Mouse (Mus musculus) stomach, embryonic 14.5 days (tissue): ENCODE data around the gene Nudt14. TPM values are rescaled to one million over a fixed set of nuclear protein-coding genes. Genes with fewer than 3 reads are reported as not detected.

Experiments used
- ATAC-seq: fragments of 200-750 bp; cut with Nextera tagmentation; 2 replicates; pipeline ENCODE4 v1.8.0; 2017; ENCODE audit warnings: low read depth, moderate TSS enrichment; ENCODE audit not compliant: insufficient number of reproducible peaks, insufficient read depth, low FRiP score
- H3K27ac ChIP-seq: fragments of 300-500 bp; sonication (generic); 2 replicates; pipeline ENCODE4 v1.5.1; 2014; ENCODE audit warnings: mild to moderate bottlenecking, low read length, moderate library complexity, mixed read lengths
- H3K27me3 ChIP-seq: fragments of 300-500 bp; sonication (generic); 2 replicates; pipeline ENCODE4 v1.6.1; 2014; ENCODE audit warnings: low read length, control low read depth, mixed read lengths; ENCODE audit not compliant: control insufficient read depth, insufficient read depth
- H3K36me3 ChIP-seq: fragments of 300-500 bp; sonication (generic); 2 replicates; pipeline ENCODE4 v1.6.1; 2014; ENCODE audit warnings: mild to moderate bottlenecking, control low read depth, low read length, moderate library complexity, mixed read lengths; ENCODE audit not compliant: control insufficient read depth, insufficient read depth
- H3K4me1 ChIP-seq: fragments of 300-500 bp; sonication (generic); 2 replicates; pipeline ENCODE4 v1.6.1; 2014; ENCODE audit warnings: low read length, control low read depth, mixed read lengths; ENCODE audit not compliant: control insufficient read depth, insufficient read depth
- H3K4me2 ChIP-seq: fragments of 300-500 bp; sonication (generic); replicated peaks from 2 replicates; pipeline ENCODE4 v1.6.1; 2014; ENCODE audit warnings: low read depth, low read length, control low read depth
- H3K4me3 ChIP-seq: fragments of 300-500 bp; sonication (generic); 2 replicates; pipeline ENCODE4 v1.5.1; 2014; ENCODE audit warnings: low read depth, low read length, control low read depth
- H3K9ac ChIP-seq: fragments of 300-500 bp; sonication (generic); replicated peaks from 2 replicates; pipeline ENCODE4 v1.6.1; 2014; ENCODE audit warnings: low read depth, mild to moderate bottlenecking, control low read depth, low read length, moderate library complexity, mixed read lengths
- H3K9me3 ChIP-seq: fragments of 300-500 bp; sonication (generic); 2 replicates; pipeline ENCODE4 v1.6.1; 2016; ENCODE audit warnings: low read depth, low read length, control low read depth; ENCODE audit not compliant: control insufficient read depth
- WGBS: fragments of 180-500 bp; shearing (Covaris S2); extraction: QIAGEN DNeasy Blood & Tissue Kit; methylation state at CpG from one replicate; pipeline ENCODE4 v1.1.7; 2014; 5-methylcytosine and 5-hydroxymethylcytosine counted together
- polyA plus RNA-seq: library from polyadenylated mRNA; unstranded; fragments of >200 nt; fragmentation: Nextera tagmentation; extraction: Ambion mirVana; gene quantifications from 2 replicates; pipeline ENCODE4 v1.2.1, GENCODE M21; 2014

The Nudt14 gene
- polyA plus RNA-seq, 1 experiment from 2014 or later = 125 TPM

DNA sequence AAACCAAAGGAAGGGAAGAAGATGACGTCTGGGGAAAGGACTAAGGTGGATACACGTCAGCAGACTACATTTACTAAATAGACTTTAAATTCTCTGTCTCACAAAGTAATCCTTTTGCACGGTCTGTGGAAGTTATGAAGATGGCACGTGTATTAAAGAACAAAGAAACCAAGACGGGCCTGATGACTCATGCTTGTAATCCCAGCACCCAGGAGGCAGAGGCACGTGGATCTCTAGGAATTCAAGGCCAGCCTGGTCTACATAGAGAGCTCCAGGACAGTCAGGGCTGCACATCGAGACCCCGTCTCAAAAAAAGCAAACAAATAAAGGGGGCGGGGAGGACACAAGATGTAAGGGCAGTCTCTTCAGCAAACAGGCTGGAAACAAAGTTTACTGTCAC, 32.8 kb upstream of the Nudt14 start:
- H3K27me3 ChIP-seq = no peaks in the 10 kb centered on the region
- no peak overlapping the region for H3K9ac ChIP-seq
- no peak for ATAC-seq
- peaks cover 60% of the 10 kb centered on the region for H3K36me3 ChIP-seq
- no peak overlapping the region for H3K4me2 ChIP-seq
- H3K4me1 ChIP-seq = peaks cover 8% of the 10 kb centered on the region; the same call in 1 of the 2 replicates
- no peak overlapping the region for H3K4me3 ChIP-seq
- no peaks in the 10 kb centered on the region for H3K9me3 ChIP-seq
- H3K27ac ChIP-seq = no peak overlapping the region
- 89% methylated on average over 9 of the region's 9 CpGs for WGBS

DNA sequence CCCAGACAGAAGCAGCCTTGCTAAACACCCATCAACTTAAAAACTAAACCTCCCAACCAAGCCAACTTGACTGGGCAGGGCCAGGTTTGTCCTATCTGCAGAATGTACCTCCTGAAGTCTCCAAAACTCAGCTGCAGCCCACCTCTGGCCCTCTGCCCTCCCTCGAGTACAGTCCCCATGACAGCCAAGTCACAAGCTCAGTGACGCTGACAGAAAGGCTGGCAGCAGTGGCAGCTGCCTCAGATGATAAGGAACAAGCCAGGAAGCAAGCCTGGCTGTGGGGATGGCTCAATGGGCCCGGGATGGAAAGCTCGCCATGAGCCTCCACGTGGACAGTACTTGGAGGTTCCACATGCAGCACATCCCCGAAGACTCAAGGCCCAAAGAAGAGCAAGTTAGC, 27.7 kb upstream of the Nudt14 start:
- no peaks in the 10 kb centered on the region for H3K4me1 ChIP-seq
- no peak overlapping the region for H3K27ac ChIP-seq
- H3K9ac ChIP-seq = no peak overlapping the region
- no peak overlapping the region for H3K4me2 ChIP-seq
- ATAC-seq = no peak
- 96% methylated on average over 6 of the region's 6 CpGs for WGBS
- H3K4me3 ChIP-seq = no peak overlapping the region
- peaks cover 88% of the 10 kb centered on the region for H3K36me3 ChIP-seq
- no peaks in the 10 kb centered on the region for H3K9me3 ChIP-seq
- H3K27me3 ChIP-seq = no peaks in the 10 kb centered on the region

DNA sequence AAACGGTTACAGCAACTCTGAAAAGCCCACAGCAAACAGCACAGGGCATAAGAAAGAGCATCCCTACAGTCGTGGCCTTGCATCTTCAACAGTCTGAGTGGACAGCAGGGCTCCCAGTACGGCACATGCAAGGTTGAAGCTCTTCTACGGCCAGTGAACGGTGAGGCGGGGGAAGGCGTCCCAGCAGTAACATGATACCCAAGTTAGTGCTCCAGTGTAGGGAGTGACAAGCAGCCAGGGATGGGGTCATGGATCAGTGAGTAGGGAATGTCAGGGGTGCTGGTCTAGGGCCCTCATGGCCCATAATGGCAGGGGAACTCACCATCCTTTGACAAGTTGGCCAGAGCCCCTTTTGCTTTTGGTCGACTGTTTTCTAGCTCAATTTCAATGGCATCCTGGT, 27.0 kb upstream of the Nudt14 start:
- H3K36me3 ChIP-seq = peaks cover 91% of the 10 kb centered on the region
- no peaks in the 10 kb centered on the region for H3K4me1 ChIP-seq
- ATAC-seq = no peak
- H3K9ac ChIP-seq = no peak overlapping the region
- H3K4me2 ChIP-seq = no peak overlapping the region
- no peaks in the 10 kb centered on the region for H3K9me3 ChIP-seq
- H3K27ac ChIP-seq = no peak overlapping the region
- H3K27me3 ChIP-seq = no peaks in the 10 kb centered on the region
- WGBS = 68% methylated on average over 8 of the region's 8 CpGs
- H3K4me3 ChIP-seq = no peak overlapping the region

DNA sequence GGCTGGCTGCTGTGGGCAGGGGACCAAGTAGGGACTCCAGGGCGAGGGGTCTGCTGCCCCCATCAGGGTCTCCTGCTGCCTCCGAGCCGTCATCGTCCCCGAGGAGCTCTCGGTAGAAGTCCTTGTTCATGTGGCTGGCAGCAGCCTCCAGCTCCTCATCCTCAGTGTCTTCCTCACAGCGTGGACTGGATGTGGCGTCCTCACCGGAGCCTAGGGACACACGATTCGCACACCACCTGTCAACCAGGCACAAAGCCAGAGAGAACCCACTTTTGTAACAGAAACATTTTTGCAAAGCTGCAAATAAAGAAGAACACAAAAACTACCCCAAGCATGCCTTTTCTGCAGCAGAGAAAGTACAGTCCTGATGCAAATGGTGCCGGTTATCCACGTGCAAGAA, 23.9 kb upstream of the Nudt14 start:
- Histone ChIP-seq H3K9me3 (no peaks in the 10 kb centered on the region), H3K9ac (no peak overlapping the region), H3K27me3 (no peaks in the 10 kb centered on the region), H3K27ac (no peak overlapping the region), H3K4me2 (no peak overlapping the region), H3K4me3 (no peak overlapping the region), H3K4me1 (no peaks in the 10 kb centered on the region), H3K36me3 (peaks cover 97% of the 10 kb centered on the region)
- no peak for ATAC-seq
- 91% methylated on average over 13 of the region's 13 CpGs for WGBS

DNA sequence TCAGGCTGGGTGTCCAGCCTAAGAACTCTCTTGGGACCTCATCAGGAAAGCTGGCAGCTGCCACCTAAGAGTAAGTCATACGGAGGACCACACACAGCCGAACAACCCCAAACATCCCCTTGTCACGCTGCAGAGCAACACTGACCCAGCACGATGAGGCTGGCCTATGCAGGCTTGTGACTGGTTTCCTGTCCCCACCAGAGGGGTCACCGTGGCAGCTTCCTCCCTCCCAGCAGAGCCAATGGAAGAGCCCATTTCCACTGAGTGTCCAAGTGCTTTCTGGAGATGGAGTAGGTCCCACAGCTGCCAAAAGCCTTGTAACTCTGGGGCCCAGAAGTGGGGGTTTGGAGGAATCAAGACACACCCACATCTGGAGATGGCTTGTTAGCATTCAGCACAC, 19.9 kb upstream of the Nudt14 start:
- 81% methylated on average over 5 of the region's 5 CpGs for WGBS
- H3K27me3 ChIP-seq = no peaks in the 10 kb centered on the region
- no peaks in the 10 kb centered on the region for H3K4me1 ChIP-seq
- peaks cover 75% of the 10 kb centered on the region for H3K36me3 ChIP-seq
- no peak for ATAC-seq
- no peaks in the 10 kb centered on the region for H3K9me3 ChIP-seq
- no peak overlapping the region for H3K4me2 ChIP-seq
- H3K9ac ChIP-seq = no peak overlapping the region
- H3K27ac ChIP-seq = no peak overlapping the region
- H3K4me3 ChIP-seq = no peak overlapping the region

DNA sequence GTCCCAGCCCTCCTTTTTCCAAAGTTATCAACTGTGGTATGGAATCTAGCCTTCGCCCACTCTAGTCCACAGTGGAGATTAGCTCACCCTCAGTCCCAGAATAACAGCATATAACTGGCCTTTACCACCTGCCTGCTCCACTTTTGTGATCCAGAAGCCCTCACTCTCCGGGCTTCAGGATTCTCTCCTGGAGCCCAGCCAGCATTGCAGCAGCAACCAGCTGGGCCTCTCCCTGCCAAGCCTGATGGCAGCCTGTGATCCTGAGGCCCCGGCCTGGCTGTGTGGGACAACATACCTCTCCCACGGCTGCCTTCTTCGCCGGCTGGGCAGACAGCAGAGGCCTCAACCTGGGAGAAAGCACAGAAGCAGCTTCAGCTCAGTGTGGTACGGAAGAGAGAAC, 19.5 kb upstream of the Nudt14 start:
- 80% methylated on average over 7 of the region's 7 CpGs for WGBS
- Histone ChIP-seq H3K4me2 (no peak overlapping the region), H3K36me3 (peaks cover 71% of the 10 kb centered on the region), H3K4me1 (no peaks in the 10 kb centered on the region), H3K9me3 (no peaks in the 10 kb centered on the region), H3K27ac (no peak overlapping the region), H3K9ac (no peak overlapping the region), H3K4me3 (no peak overlapping the region), H3K27me3 (no peaks in the 10 kb centered on the region)
- ATAC-seq = no peak

DNA sequence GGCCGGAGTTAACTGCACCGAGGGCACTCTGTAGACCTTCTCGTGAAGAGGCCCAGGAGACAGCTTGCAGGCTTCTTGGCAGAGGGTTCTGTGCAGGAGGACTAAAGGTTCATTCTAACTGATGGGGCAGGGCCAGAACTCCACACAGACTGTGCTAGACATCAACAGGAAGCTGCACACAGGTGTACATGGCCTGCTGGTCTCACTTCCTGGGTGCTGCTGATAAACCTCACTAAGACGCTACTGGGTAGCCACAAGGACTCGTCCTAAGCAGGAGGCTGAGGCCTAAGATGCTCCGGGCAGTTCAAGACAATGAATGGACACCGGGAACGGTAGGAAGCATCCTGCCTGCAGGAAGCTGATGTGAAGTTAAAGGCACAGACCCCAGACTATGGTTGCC, 17.5 kb upstream of the Nudt14 start:
- Histone ChIP-seq H3K27me3 (no peaks in the 10 kb centered on the region), H3K36me3 (peaks cover 51% of the 10 kb centered on the region), H3K27ac (no peak overlapping the region), H3K4me1 (no peaks in the 10 kb centered on the region), H3K9me3 (no peaks in the 10 kb centered on the region), H3K9ac (no peak overlapping the region), H3K4me3 (no peak overlapping the region), H3K4me2 (no peak overlapping the region)
- no peak for ATAC-seq
- 83% methylated on average over 8 of the region's 8 CpGs for WGBS

DNA sequence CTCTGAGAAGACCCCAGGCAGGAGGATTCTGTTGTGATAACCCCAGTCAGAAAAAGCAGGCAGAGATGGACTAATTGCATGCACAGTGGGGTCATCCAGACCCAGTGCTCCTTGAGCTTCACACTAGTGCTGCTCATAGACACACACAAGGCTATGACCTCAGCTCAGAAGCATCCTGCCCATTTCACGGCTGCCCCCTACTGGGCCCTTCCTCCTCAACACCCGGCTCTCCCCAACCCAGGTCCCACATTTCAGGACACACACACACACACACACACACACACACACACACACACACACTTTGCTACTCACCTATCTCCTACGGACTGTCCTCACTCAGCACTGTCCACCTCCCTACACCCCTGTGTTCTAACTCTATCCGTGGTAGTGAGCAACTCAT, 16.4 kb upstream of the Nudt14 start:
- Histone ChIP-seq H3K27me3 (no peaks in the 10 kb centered on the region), H3K9me3 (no peaks in the 10 kb centered on the region), H3K36me3 (peaks cover 40% of the 10 kb centered on the region), H3K4me3 (no peak overlapping the region), H3K4me2 (no peak overlapping the region), H3K9ac (no peak overlapping the region), H3K27ac (no peak overlapping the region), H3K4me1 (no peaks in the 10 kb centered on the region)
- ATAC-seq = peak; percentile 64; the same call in 1 of the 2 replicates
- WGBS = 33% methylated on average over 4 of the region's 4 CpGs

DNA sequence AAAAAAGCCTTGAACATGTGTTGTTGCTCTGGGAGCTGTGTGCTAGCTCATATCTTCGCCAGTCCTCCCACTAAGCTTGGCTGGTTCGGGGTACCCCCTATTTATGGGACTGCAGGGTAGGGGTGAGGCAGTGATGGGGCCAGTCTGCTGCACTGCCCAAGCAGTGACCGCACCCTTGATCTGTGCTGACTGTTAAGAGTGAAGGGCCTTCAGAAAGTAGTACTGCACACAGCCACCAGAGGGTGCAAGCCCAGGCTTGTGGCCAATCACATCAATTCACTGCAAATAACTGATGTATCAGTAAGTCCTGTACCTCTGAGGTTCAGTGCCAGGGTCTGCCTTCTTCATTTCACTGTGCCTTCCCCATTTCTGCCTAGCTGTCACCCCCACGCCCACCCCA, 13.9 kb upstream of the Nudt14 start:
- peaks cover 15% of the 10 kb centered on the region for H3K36me3 ChIP-seq
- H3K4me3 ChIP-seq = no peak overlapping the region
- H3K27ac ChIP-seq = no peak overlapping the region
- peaks cover 8% of the 10 kb centered on the region; the same call in 1 of the 2 replicates for H3K4me1 ChIP-seq
- H3K27me3 ChIP-seq = no peaks in the 10 kb centered on the region
- 0 out of 2 replicates have a peak, but pooled peaks have one; percentile 62 for ATAC-seq
- H3K4me2 ChIP-seq = no peak overlapping the region
- H3K9me3 ChIP-seq = no peaks in the 10 kb centered on the region
- whole genome bisulfite sequencing = 43% methylated on average over 4 of the region's 4 CpGs
- H3K9ac ChIP-seq = no peak overlapping the region
